Mouse (Mus musculus) lung, embryonic 14.5 days (tissue): ENCODE data around the gene Gm5129. TPM values are rescaled to one million over a fixed set of nuclear protein-coding genes. Genes with fewer than 3 reads are reported as not detected.
A peak's percentile ranks its signal among the peaks of the same experiment; 100 is the strongest.

Experiments
- ATAC-seq: fragments of 200-750 bp; cut with Nextera tagmentation; 2 replicates; pipeline ENCODE4 v1.8.0; 2017; ENCODE audit warnings: mild to moderate bottlenecking, moderate TSS enrichment, moderate library complexity; ENCODE audit not compliant: insufficient read depth
- DNase-seq: peaks from one replicate; pipeline ENCODE4 v3.0.0-alpha.2; 2015
- H3K27ac ChIP-seq: fragments of 300-500 bp; sonication (generic); 2 replicates; pipeline ENCODE4 v1.5.1; 2014; ENCODE audit warnings: low read depth, mild to moderate bottlenecking, moderate library complexity
- H3K27me3 ChIP-seq: fragments of 300-500 bp; sonication (generic); 2 replicates; pipeline ENCODE4 v1.6.1; 2014; ENCODE audit warnings: low read length, control low read depth; ENCODE audit not compliant: insufficient read depth
- H3K36me3 ChIP-seq: fragments of 300-500 bp; sonication (generic); 2 replicates; pipeline ENCODE4 v1.6.1; 2014; ENCODE audit warnings: control low read depth; ENCODE audit not compliant: insufficient read depth
- H3K4me1 ChIP-seq: fragments of 300-500 bp; sonication (generic); 2 replicates; pipeline ENCODE4 v1.6.1; 2014; ENCODE audit warnings: antibody characterized with exemption, control low read depth; ENCODE audit not compliant: insufficient read depth
- H3K4me2 ChIP-seq: fragments of 300-500 bp; sonication (generic); 2 replicates; pipeline ENCODE4 v1.6.1; 2014; ENCODE audit warnings: mild to moderate bottlenecking
- H3K4me3 ChIP-seq: fragments of 300-500 bp; sonication (generic); 2 replicates; pipeline ENCODE4 v1.5.1; 2014; ENCODE audit warnings: low read depth, low read length
- H3K9ac ChIP-seq: fragments of 300-500 bp; sonication (generic); 2 replicates; pipeline ENCODE4 v1.6.1; 2014
- H3K9me3 ChIP-seq: fragments of 300-500 bp; sonication (generic); 2 replicates; pipeline ENCODE4 v1.6.1; 2016; ENCODE audit warnings: low read depth, low read length, control low read depth
- CTCF ChIP-seq: IDR thresholded peaks from 2 replicates; pipeline ENCODE4 v1.5.1; 2016; ENCODE audit warnings: antibody characterized with exemption, low read depth
- WGBS: fragments of 180-500 bp; shearing (Covaris S2); extraction: QIAGEN DNeasy Blood & Tissue Kit; methylation state at CpG from one replicate; pipeline ENCODE4 v1.1.7; 2014; 5-methylcytosine and 5-hydroxymethylcytosine counted together
- polyA plus RNA-seq: library from polyadenylated mRNA; unstranded; fragments of >200 nt; fragmentation: Nextera tagmentation; extraction: Ambion mirVana; gene quantifications from 2 replicates; pipeline ENCODE4 v1.2.1, GENCODE M21; 2014

Gene Gm5129
- polyA plus RNA-seq, 1 experiment from 2014 or later, result not detected

GRCm38 (mm10) chr5:29698493-29698892 is 37.2 kb downstream of the Gm5129 start:
- Histone ChIP-seq H3K9me3 (no peaks in the 10 kb centered on the region), H3K4me3 (no peak overlapping the region), H3K27ac (no peak overlapping the region), H3K9ac (no peak overlapping the region), H3K4me1 (no peaks in the 10 kb centered on the region), H3K27me3 (no peaks in the 10 kb centered on the region), H3K4me2 (no peak overlapping the region), H3K36me3 (no peaks in the 10 kb centered on the region)
- TF ChIP-seq CTCF, result no peak
- ATAC-seq (no peak), DNase-seq (no peak)
- 78% methylated on average over 4 of the region's 4 CpGs for WGBS

GRCm38 (mm10) chr5:29688352-29688751 is 47.4 kb downstream of the Gm5129 start:
- no peaks in the 10 kb centered on the region for H3K4me1 ChIP-seq
- no peaks in the 10 kb centered on the region for H3K36me3 ChIP-seq
- no peak overlapping the region for H3K4me3 ChIP-seq
- no peak overlapping the region for H3K27ac ChIP-seq
- H3K9me3 ChIP-seq, result no peaks in the 10 kb centered on the region
- H3K27me3 ChIP-seq, result no peaks in the 10 kb centered on the region
- 0 out of 2 replicates have a peak, but pooled peaks have one; percentile 4 for TF ChIP-seq CTCF
- DNase-seq, result peak; percentile 14
- H3K9ac ChIP-seq, result no peak overlapping the region
- ATAC-seq, result no peak
- WGBS, result 49% methylated on average over 7 of the region's 7 CpGs
- H3K4me2 ChIP-seq, result no peak overlapping the region

DNA sequence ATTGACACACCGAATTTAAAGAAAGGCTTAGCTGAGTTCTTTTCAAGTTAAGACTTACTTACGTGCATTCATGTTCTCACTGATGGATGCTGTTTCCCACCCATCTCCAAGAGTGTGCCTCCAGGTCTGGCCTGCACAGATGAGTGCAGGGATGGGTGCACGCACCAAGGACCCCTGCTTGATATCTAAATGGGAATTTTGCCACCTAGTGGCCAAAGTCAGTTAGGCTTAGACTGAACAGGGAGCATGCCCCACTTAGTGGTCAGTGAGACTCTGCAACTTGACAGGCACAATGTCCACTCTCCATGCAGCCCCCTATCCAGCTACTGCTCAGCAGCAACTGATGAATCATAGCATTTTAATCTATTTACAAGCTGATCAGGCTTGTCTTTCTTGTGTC is 48.1 kb downstream of the Gm5129 start:
- H3K4me3 ChIP-seq, result no peak overlapping the region
- no peaks in the 10 kb centered on the region for H3K4me1 ChIP-seq
- H3K9me3 ChIP-seq, result no peaks in the 10 kb centered on the region
- 52% methylated on average over 3 of the region's 3 CpGs for WGBS
- H3K36me3 ChIP-seq, result no peaks in the 10 kb centered on the region
- H3K9ac ChIP-seq, result no peak overlapping the region
- H3K27ac ChIP-seq, result no peak overlapping the region
- ATAC-seq, result 0 out of 2 replicates have a peak, but pooled peaks have one; percentile 63
- peak; percentile 82 for TF ChIP-seq CTCF
- no peaks in the 10 kb centered on the region for H3K27me3 ChIP-seq
- H3K4me2 ChIP-seq, result no peak overlapping the region
- DNase-seq, result peak; percentile 78

Other genes with a start within 250 kb of the Gm5129 start
- gene Ube3c, start 166.7 kb downstream of the Gm5129 start, polyA plus RNA-seq, result 43.8 and 44.2 TPM in 2 replicates
- 143 and 146 TPM in 2 replicates for gene Dnajb6, start 248 bp downstream of the Gm5129 start, polyA plus RNA-seq